Mouse (Mus musculus) adrenal gland, postnatal 10 days (tissue): ENCODE data around the gene Kdelr2. TPM values are rescaled to one million over a fixed set of nuclear protein-coding genes. Genes with fewer than 3 reads are reported as not detected.

ENCODE experiments used
- DNase-seq: peaks from one replicate; pipeline ENCODE4 v3.0.0; 2021; ENCODE audit warnings: mixed read lengths
- total RNA-seq, 2 experiments: library from RNA; stranded (reverse); gene quantifications; 2 replicates each; pipeline ENCODE4 v1.2.3; 2021

The Kdelr2 gene
- total RNA-seq, 2 experiments from 2014 or later, result 105 to 125 TPM

- peak; percentile 48 for DNase-seq
Observed at GRCm38 (mm10) chr5:143470421-143471164, 67.0 kb downstream of the Kdelr2 start.

GRCm38 (mm10) chr5:143471165-143471546, 67.5 kb downstream of the Kdelr2 start:
- DNase-seq, result no peak

Other genes with a start within 250 kb of the Kdelr2 start
- gene Rbak, start 223.1 kb upstream of the Kdelr2 start, total RNA-seq, result 10 to 100 TPM in 1 of 2 experiments, 1 to 10 TPM in 1; 9.5 to 16.9 TPM
- gene Spdye4b, start 222.8 kb upstream of the Kdelr2 start, total RNA-seq, result not detected
- not detected for gene Spdye4a, start 176.9 kb upstream of the Kdelr2 start, total RNA-seq
- gene Zfp12, start 168.7 kb upstream of the Kdelr2 start, total RNA-seq, result 10 to 100 TPM; 15.6 to 19.1 TPM
- gene Zfp316, start 133.8 kb upstream of the Kdelr2 start, total RNA-seq, result 1 to 10 TPM; 7.3 to 8.1 TPM
- gene Zfp853, start 110.2 kb upstream of the Kdelr2 start, total RNA-seq, result under 1 TPM; 0.73 to 0.78 TPM
- gene E130309D02Rik, start 88.5 kb upstream of the Kdelr2 start, total RNA-seq, result 10 to 100 TPM; 23.0 to 23.5 TPM
- gene Zdhhc4, start 74.6 kb upstream of the Kdelr2 start, total RNA-seq, result 10 to 100 TPM; 50.3 to 50.9 TPM
- under 1 TPM; 0.24 to 0.85 TPM for gene Grid2ip, start 46.5 kb upstream of the Kdelr2 start, total RNA-seq
- gene Daglb, start 60.7 kb downstream of the Kdelr2 start, total RNA-seq, result 10 to 100 TPM in 1 of 2 experiments, 1 to 10 TPM in 1; 8.8 to 10.7 TPM
- gene Rac1, start 124.2 kb downstream of the Kdelr2 start, total RNA-seq, result 100 to 1,000 TPM; 345 to 351 TPM
- gene Cyth3, start 218.6 kb downstream of the Kdelr2 start, total RNA-seq, result 100 to 1,000 TPM; 123 to 151 TPM